Mouse (Mus musculus): ENCODE measurements at regions not wholly inside any gene's neighbourhood (a gene's known extent, or its start where the extent isn't known, plus 50 kb on each side); places are given as distances from the start of the nearest gene placed in this dataset.

DNA sequence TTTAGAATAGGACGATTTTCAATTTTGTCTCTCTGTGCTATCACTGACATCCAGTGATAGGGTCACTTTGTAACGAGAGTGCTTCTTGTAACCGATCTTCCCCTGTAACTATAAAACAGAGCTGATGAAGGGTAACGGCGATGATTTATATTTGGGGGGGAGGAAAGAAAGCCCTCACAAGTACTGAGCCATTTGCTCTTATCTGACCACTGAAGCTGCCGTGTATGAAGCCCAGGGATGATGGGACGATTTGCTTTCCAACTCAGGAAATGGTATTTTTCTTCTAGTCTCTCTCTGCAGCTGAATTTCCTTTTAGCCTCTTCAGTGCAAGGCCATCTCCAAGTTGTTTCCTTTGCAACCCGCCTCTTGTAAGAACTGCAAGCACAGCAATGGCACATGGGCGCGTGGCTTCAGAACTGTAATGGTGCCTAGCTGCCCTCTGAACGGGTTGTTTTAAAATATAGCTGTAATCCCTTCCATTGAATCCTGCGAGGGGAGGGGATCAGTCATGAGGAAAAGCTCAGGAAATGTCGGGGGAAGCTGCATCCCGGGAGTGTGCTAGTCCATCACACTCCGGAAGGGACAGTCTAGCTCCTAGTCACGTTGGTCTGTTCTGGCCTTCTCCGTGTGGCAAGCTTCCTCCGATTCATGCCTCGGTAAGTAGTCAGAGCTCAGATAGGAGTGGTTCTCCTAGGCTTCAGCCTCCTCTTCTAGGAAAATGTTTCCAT, 194.1 kb downstream of the Gm13691 start:
- no peak overlapping the region for H3K9ac ChIP-seq
- no peaks in the 10 kb centered on the region for H3K27me3 ChIP-seq (replicated peaks)
- no peaks in the 10 kb centered on the region for H3K9me3 ChIP-seq
- H3K27ac ChIP-seq = no peak overlapping the region
- H3K4me2 ChIP-seq = peak overlapping the region; percentile 6; the same call in 1 of the 2 replicates
- WGBS = 48% methylated on average over 19 of the region's 19 CpGs
- ATAC-seq (ENCODE audit: insufficient read depth, low FRiP score, low read depth) = no peak
- H3K4me1 ChIP-seq = no peaks in the 10 kb centered on the region
- H3K4me3 ChIP-seq (replicated peaks) = no peak overlapping the region
- no peaks in the 10 kb centered on the region for H3K36me3 ChIP-seq

DNA sequence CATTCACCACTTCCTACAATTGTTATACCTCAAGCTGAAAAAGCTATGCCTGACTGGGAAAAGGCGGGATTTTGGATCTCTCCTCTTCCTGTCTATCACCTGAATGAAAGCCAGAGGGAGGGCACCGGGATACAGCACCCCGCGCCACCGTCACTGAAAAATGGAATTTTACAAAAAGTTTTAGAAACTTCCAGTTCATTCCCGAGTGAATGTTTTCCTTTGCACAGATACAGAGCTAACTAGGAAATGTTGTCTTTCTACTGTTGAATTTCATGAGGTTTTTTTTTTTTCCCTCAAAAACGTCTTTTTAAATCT, 194.6 kb downstream of the Gm13691 start:
- no peaks in the 10 kb centered on the region for H3K36me3 ChIP-seq
- no peak for ATAC-seq (ENCODE audit: insufficient read depth, low FRiP score, low read depth)
- WGBS = 78% methylated on average over 7 of the region's 7 CpGs
- H3K27ac ChIP-seq = no peak overlapping the region
- no peak overlapping the region for H3K4me2 ChIP-seq
- no peaks in the 10 kb centered on the region for H3K9me3 ChIP-seq
- H3K9ac ChIP-seq = no peak overlapping the region
- H3K27me3 ChIP-seq (replicated peaks) = no peaks in the 10 kb centered on the region
- H3K4me3 ChIP-seq (replicated peaks) = no peak overlapping the region
- H3K4me1 ChIP-seq = no peaks in the 10 kb centered on the region

DNA sequence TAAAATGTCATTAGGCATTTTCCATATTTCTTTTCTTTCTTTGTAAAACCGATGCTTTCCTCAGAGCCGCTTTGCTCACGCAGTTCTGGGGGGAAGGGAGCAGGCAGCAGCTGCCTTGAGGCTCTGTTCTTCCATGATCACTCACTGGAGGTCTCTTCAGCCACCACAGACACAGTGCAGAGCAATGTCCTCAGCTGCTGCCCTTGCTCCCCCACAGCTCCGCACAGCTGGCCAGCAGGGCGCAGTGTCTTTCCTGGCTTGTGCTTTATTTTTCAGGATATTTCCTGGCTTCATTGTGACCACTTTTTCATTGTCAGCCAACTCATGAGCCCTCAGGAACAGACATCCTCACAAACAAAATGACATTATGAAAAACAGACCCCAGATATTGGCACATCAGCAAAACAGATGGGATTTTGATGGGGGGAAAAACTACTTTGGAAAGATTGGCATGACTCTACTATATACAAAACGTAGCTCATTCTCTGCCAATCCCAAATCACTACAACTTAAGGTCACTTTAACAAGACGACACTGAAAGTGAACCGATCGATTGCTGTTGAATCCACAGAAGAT, 195.9 kb downstream of the Gm13691 start:
- no peaks in the 10 kb centered on the region for H3K36me3 ChIP-seq
- H3K27me3 ChIP-seq (replicated peaks) = no peaks in the 10 kb centered on the region
- no peak overlapping the region for H3K9ac ChIP-seq
- H3K4me3 ChIP-seq (replicated peaks) = no peak overlapping the region
- H3K4me2 ChIP-seq = no peak overlapping the region
- 35% methylated on average over 9 of the region's 9 CpGs for WGBS
- no peaks in the 10 kb centered on the region for H3K4me1 ChIP-seq
- H3K9me3 ChIP-seq = no peaks in the 10 kb centered on the region
- H3K27ac ChIP-seq = no peak overlapping the region
- peak; percentile 77; the same call in 1 of the 2 replicates for ATAC-seq (ENCODE audit: insufficient read depth, low FRiP score, low read depth)

DNA sequence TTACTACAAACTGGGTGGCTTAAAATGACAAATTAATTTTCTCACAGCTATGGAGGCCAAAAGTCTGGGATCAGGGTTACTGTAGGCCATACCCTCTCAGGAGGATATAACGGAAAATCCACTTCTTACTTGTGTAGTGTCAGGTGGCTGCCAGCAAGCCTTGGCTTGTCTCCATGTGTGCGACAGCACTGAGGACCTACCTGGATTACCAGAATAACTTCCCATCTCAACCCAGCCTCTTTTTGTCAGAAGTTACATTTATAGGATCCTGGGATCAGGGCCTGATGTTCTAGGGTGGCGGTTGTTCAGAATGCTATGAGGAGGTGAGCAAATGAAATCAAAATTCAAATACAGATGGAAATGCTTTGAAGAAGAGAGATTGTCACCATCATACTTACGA, 197.1 kb downstream of the Gm13691 start:
- Histone ChIP-seq H3K4me1 (no peaks in the 10 kb centered on the region), H3K4me2 (no peak overlapping the region), H3K36me3 (no peaks in the 10 kb centered on the region), H3K27me3 (replicated peaks) (no peaks in the 10 kb centered on the region), H3K9me3 (no peaks in the 10 kb centered on the region), H3K9ac (no peak overlapping the region), H3K4me3 (replicated peaks) (no peak overlapping the region), H3K27ac (no peak overlapping the region)
- no peak for ATAC-seq (ENCODE audit: insufficient read depth, low FRiP score, low read depth)
- WGBS = 89% methylated on average over 4 of the region's 4 CpGs

DNA sequence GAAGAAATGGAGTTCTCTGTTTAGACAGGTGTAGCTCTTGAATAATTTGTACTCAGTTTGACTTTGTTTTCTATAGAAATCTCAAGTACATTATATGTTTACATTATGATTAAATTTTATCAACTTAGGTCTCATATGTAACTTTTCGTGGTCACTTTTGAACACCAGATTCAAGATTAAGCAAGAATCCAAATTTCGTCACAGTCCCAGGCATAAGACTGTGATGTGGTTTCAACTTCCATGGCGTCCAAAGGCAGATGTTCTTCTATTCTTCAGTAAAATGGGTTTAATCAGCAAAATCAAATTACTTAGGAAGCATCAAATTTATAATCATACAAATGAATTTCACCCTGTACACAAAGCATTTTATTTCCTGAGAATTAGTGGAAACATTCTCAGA, 198.9 kb downstream of the Gm13691 start:
- Histone ChIP-seq H3K9ac (no peak overlapping the region), H3K27ac (no peak overlapping the region), H3K4me1 (no peaks in the 10 kb centered on the region), H3K4me3 (replicated peaks) (no peak overlapping the region), H3K4me2 (no peak overlapping the region), H3K27me3 (replicated peaks) (no peaks in the 10 kb centered on the region), H3K36me3 (no peaks in the 10 kb centered on the region), H3K9me3 (no peaks in the 10 kb centered on the region)
- 66% methylated on average over 3 of the region's 3 CpGs for WGBS
- no peak for ATAC-seq (ENCODE audit: insufficient read depth, low FRiP score, low read depth)

DNA sequence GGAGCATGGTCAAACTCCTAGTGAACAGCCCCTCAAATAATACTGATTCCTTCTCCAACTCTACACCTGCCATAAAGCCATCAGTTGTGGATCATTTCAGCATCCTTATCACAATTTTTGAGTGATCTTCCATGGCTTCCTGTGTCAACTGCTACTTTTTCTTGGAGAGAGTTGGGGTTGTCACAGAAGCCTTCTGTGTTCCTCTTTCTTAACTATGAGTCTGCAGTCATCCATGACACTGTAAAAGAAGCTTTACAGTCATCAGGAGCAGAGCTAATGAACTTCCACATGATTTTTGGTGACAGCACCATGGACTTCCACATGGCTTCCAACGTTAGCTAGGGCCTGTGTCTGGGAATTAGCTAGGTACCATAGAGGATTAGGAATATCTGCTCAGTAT, 208.1 kb downstream of the Calcrl start:
- 73% methylated on average over 1 of the region's 1 CpGs for WGBS
- Histone ChIP-seq H3K9ac (no peak overlapping the region), H3K4me3 (replicated peaks) (no peak overlapping the region), H3K4me1 (no peaks in the 10 kb centered on the region), H3K27me3 (replicated peaks) (no peaks in the 10 kb centered on the region), H3K36me3 (no peaks in the 10 kb centered on the region), H3K9me3 (no peaks in the 10 kb centered on the region), H3K27ac (no peak overlapping the region), H3K4me2 (no peak overlapping the region)
- no peak for ATAC-seq (ENCODE audit: insufficient read depth, low FRiP score, low read depth)

DNA sequence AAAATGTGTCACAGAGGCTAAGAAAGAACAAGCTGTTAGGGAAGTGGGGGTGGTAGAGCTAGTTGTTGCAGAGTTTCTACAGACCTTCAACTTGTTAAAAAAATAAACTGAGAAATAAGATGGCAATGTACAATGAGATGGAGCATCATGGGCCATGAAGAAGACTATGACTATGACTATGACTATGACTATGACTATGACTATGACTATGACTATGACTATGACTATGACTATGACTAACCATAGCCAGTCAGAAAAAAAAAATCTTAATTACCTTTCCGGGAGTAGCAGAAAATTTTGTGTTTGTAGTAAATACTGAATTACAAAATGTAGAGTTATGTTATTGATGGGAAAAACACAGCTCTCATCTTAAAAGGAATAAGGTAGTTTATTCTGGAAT, 203.2 kb downstream of the Calcrl start:
- Histone ChIP-seq H3K27ac (no peak overlapping the region), H3K9me3 (no peaks in the 10 kb centered on the region), H3K4me3 (replicated peaks) (no peak overlapping the region), H3K27me3 (replicated peaks) (no peaks in the 10 kb centered on the region), H3K9ac (no peak overlapping the region), H3K4me2 (no peak overlapping the region), H3K4me1 (no peaks in the 10 kb centered on the region), H3K36me3 (no peaks in the 10 kb centered on the region)
- WGBS = 91% methylated on average over 1 of the region's 1 CpGs
- no peak for ATAC-seq (ENCODE audit: insufficient read depth, low FRiP score, low read depth)

DNA sequence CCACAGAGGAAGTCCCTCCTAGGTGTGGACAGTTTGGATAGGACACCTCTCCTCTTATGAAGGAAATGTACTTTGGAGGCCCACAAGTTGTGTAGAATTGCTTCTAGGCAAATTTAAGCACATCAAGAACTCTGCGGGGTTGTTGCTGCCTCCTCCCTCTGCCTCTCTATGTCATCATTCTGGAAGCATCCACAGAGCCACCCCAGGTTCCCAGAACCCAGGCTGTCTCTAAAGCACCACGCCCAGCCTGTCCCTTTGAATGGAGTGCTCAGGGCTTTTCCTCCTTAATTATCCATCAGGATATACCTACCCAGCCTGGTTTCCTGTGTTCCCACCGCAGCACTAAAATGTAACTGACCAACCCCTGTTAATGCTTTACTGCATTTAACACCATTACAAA, 195.4 kb downstream of the Calcrl start:
- 77% methylated on average over 3 of the region's 3 CpGs for WGBS
- Histone ChIP-seq H3K4me3 (replicated peaks) (no peak overlapping the region), H3K4me2 (no peak overlapping the region), H3K9ac (no peak overlapping the region), H3K27me3 (replicated peaks) (no peaks in the 10 kb centered on the region), H3K36me3 (no peaks in the 10 kb centered on the region), H3K9me3 (no peaks in the 10 kb centered on the region), H3K4me1 (no peaks in the 10 kb centered on the region), H3K27ac (no peak overlapping the region)
- ATAC-seq (ENCODE audit: insufficient read depth, low FRiP score, low read depth) = no peak

DNA sequence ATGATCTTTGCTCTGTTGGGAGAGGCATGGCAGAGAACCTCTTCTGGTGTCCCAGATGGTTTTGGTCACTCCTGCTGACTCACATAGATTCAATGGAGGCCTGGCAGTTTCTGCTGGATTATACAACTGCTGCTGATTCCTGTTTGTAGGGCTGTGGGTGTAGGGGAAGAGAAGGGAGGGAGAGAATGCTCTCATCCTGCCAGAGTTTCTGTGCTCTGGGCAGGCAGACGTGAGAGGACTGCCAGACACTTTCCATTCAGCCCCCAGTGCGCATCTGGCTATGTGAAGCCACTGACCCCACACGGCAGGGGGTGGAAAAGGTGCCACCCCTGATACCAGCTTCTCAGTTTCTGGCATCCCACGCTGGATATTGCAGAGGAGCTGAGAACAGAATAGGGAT, 189.6 kb downstream of the Calcrl start:
- Histone ChIP-seq H3K27ac (no peak overlapping the region), H3K9ac (no peak overlapping the region), H3K4me1 (no peaks in the 10 kb centered on the region), H3K4me2 (no peak overlapping the region), H3K27me3 (replicated peaks) (no peaks in the 10 kb centered on the region), H3K9me3 (no peaks in the 10 kb centered on the region), H3K36me3 (no peaks in the 10 kb centered on the region), H3K4me3 (replicated peaks) (no peak overlapping the region)
- 83% methylated on average over 4 of the region's 4 CpGs for WGBS
- ATAC-seq (ENCODE audit: insufficient read depth, low FRiP score, low read depth) = no peak

DNA sequence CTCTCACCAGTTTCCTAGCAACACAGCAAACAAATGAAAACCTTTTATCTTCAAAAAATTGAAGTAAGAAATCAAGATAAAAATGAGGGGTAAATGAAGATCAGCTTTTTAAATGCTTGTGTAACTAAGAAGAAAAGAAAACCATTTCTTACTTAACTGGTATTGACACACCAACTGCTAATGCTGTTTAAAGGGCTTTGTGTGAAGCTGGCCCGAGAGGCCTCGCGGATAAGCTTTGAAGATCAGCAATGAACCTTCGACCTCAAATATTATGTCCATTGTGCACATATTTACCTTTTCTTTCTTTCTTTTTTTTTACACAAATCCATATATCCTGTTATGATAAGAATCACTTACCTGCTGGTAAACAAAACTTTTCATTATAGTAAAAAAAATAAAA, 184.0 kb downstream of the Calcrl start:
- Histone ChIP-seq H3K4me1 (no peaks in the 10 kb centered on the region), H3K9me3 (no peaks in the 10 kb centered on the region), H3K27me3 (replicated peaks) (no peaks in the 10 kb centered on the region), H3K36me3 (no peaks in the 10 kb centered on the region), H3K4me3 (replicated peaks) (no peak overlapping the region), H3K4me2 (no peak overlapping the region), H3K9ac (no peak overlapping the region), H3K27ac (no peak overlapping the region)
- peak; percentile 68; the same call in 1 of the 2 replicates for ATAC-seq (ENCODE audit: insufficient read depth, low FRiP score, low read depth)
- WGBS = 43% methylated on average over 4 of the region's 4 CpGs

DNA sequence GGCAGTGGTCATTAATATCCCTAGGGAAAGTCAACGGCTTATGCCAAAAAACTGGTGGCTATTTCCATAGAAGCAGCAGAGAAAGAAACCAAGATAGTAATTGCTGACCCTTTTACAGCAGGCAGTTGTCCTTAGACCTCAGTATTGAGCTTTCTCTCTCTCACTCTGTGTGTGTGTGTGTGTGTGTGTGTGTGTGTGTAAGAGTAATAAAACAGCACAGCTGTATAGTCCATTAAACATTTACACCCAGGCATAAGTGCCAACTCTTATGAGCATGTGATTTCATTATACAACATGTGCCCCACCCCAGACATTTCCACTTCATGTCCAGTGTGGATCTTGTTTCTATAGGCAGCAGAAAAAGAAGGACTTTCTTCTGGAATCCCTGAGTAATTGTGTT, 183.2 kb downstream of the Calcrl start:
- Histone ChIP-seq H3K4me3 (replicated peaks) (no peak overlapping the region), H3K36me3 (no peaks in the 10 kb centered on the region), H3K27me3 (replicated peaks) (no peaks in the 10 kb centered on the region), H3K27ac (no peak overlapping the region), H3K9ac (no peak overlapping the region), H3K4me2 (no peak overlapping the region), H3K9me3 (no peaks in the 10 kb centered on the region), H3K4me1 (no peaks in the 10 kb centered on the region)
- 0 out of 2 replicates have a peak, but pooled peaks have one; percentile 31 for ATAC-seq (ENCODE audit: insufficient read depth, low FRiP score, low read depth)
- WGBS = 15% methylated on average over 1 of the region's 1 CpGs

DNA sequence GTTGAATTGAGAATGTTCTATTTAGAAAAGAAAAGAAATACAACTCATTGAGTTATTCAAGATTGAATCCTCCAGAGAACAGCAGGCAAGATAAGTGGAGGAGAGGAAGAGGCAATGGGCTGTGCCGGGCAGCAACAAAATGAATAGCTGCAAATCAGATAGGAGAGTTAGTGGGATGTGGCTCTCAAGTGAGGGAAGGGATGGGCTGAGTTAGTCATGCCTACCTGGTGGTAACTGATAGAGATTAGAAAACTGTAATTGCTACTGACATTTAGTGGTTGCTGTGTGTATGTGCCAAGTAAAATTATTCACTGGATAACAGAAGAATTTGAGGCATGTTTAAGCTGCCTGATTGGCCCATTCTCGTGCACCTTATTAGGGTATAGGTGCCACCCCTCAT, 179.3 kb downstream of the Calcrl start:
- 81% methylated on average over 2 of the region's 2 CpGs for WGBS
- no peak for ATAC-seq (ENCODE audit: insufficient read depth, low FRiP score, low read depth)

DNA sequence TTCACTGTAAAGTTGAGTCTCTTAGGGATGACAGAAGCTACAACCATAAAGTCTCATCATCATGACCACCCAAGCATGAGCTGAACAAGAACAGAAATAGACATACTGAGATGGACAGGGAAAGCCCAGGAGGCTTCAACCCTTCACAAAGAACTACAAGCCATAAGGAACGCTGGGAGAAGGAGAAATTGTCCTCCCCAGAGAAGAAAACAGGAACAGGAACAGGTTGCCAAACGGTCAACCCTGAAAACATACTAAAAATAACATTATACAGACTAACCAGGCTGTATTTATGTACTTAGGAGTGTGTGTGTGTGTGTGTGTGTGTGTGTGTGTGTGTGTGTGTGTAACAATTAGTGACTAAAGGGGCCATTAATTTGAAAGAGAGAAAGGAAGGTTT, 178.6 kb downstream of the Calcrl start:
- Histone ChIP-seq H3K4me3 (replicated peaks) (no peak overlapping the region), H3K9me3 (no peaks in the 10 kb centered on the region), H3K27me3 (replicated peaks) (no peaks in the 10 kb centered on the region), H3K4me1 (no peaks in the 10 kb centered on the region), H3K4me2 (no peak overlapping the region), H3K36me3 (no peaks in the 10 kb centered on the region), H3K9ac (no peak overlapping the region), H3K27ac (no peak overlapping the region)
- no peak for ATAC-seq (ENCODE audit: insufficient read depth, low FRiP score, low read depth)
- WGBS = 73% methylated on average over 2 of the region's 2 CpGs

More for the DNA sequence above, 179.3 kb downstream of the Calcrl start:
- no peaks in the 10 kb centered on the region for H3K27me3 ChIP-seq (replicated peaks)
- H3K36me3 ChIP-seq = no peaks in the 10 kb centered on the region
- H3K9me3 ChIP-seq = no peaks in the 10 kb centered on the region
- no peaks in the 10 kb centered on the region for H3K4me1 ChIP-seq
- H3K27ac ChIP-seq = no peak overlapping the region
- no peak overlapping the region for H3K4me3 ChIP-seq (replicated peaks)
- H3K9ac ChIP-seq = no peak overlapping the region
- H3K4me2 ChIP-seq = no peak overlapping the region
